Mouse (Mus musculus): ENCODE results near the gene Fbxl8.
A peak's percentile ranks its signal among the peaks of the same experiment; 100 is the strongest.
"Not testable (repeated sequence)": the region's sequence is repeated elsewhere in the genome, so short reads cannot be mapped to it uniquely, and the experiment has no call there.

Fbxl8 gene

GRCm38 (mm10) chr8:105264024-105264982, at the start of gene Fbxl8, which contains the start of gene Tradd:
TSS of gene Fbxl8 (plus strand) at chr8:105264648.
TSS of gene Tradd (minus strand) at chr8:105264609.
- DNase-seq (ENCODE audit: low read depth) = no peak

- DNase-seq (ENCODE audit: low read depth) = peak; percentile 61
Observed at GRCm38 (mm10) chr8:105217926-105218522, 46.4 kb upstream of the Fbxl8 start.

GRCm38 (mm10) chr8:105223850-105224249, 40.6 kb upstream of the Fbxl8 start:
- no peak for DNase-seq (ENCODE audit: low read depth)

GRCm38 (mm10) chr8:105224413-105225271, 39.8 kb upstream of the Fbxl8 start, which contains the start of gene D230025D16Rik:
TSS of gene D230025D16Rik (plus strand) at chr8:105225145.
- DNase-seq (ENCODE audit: low read depth) = peak; percentile 88

- DNase-seq (ENCODE audit: low read depth) = no peak
Observed at GRCm38 (mm10) chr8:105225272-105225593, 39.2 kb upstream of the Fbxl8 start.

- peak; percentile 31 for DNase-seq (ENCODE audit: low read depth)
Observed at GRCm38 (mm10) chr8:105225917-105226316, 38.5 kb upstream of the Fbxl8 start.

GRCm38 (mm10) chr8:105231503-105232320, 32.7 kb upstream of the Fbxl8 start:
- DNase-seq (ENCODE audit: low read depth) = no peak

DNA sequence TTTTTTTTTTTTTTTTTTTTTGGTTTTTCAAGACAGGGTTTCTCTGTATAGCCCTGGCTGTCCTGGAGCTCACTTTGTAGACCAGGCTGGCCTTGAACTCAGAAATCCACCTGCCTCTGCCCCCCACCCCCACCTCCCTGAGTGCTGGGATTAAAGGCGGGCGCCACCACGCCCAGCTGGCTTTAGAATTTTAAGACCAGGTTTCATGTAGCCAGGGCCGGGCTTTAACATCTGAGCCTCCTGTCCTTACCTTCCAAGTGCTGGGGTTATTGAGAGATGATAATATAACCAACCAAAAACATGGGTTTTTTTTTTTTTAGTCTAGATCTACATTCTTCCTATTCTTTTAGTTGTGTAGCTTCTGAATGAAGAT, 32.1 kb upstream of the Fbxl8 start:
- not testable (repeated sequence) for DNase-seq (ENCODE audit: low read depth)

- DNase-seq (ENCODE audit: low read depth) = no peak
Observed at GRCm38 (mm10) chr8:105233126-105233935, 31.1 kb upstream of the Fbxl8 start.

GRCm38 (mm10) chr8:105235206-105235605, 29.2 kb upstream of the Fbxl8 start:
- DNase-seq (ENCODE audit: low read depth) = no peak

GRCm38 (mm10) chr8:105237442-105238142, 26.9 kb upstream of the Fbxl8 start:
- DNase-seq (ENCODE audit: low read depth) = no peak

GRCm38 (mm10) chr8:105241016-105241415, 23.4 kb upstream of the Fbxl8 start:
- DNase-seq (ENCODE audit: low read depth) = no peak

- DNase-seq (ENCODE audit: low read depth) = no peak
Observed at GRCm38 (mm10) chr8:105251954-105252353, 12.5 kb upstream of the Fbxl8 start.

- DNase-seq (ENCODE audit: low read depth) = no peak
Observed at GRCm38 (mm10) chr8:105252680-105253537, 11.5 kb upstream of the Fbxl8 start.

GRCm38 (mm10) chr8:105253766-105254151, 10.7 kb upstream of the Fbxl8 start:
- DNase-seq (ENCODE audit: low read depth) = no peak

DNA sequence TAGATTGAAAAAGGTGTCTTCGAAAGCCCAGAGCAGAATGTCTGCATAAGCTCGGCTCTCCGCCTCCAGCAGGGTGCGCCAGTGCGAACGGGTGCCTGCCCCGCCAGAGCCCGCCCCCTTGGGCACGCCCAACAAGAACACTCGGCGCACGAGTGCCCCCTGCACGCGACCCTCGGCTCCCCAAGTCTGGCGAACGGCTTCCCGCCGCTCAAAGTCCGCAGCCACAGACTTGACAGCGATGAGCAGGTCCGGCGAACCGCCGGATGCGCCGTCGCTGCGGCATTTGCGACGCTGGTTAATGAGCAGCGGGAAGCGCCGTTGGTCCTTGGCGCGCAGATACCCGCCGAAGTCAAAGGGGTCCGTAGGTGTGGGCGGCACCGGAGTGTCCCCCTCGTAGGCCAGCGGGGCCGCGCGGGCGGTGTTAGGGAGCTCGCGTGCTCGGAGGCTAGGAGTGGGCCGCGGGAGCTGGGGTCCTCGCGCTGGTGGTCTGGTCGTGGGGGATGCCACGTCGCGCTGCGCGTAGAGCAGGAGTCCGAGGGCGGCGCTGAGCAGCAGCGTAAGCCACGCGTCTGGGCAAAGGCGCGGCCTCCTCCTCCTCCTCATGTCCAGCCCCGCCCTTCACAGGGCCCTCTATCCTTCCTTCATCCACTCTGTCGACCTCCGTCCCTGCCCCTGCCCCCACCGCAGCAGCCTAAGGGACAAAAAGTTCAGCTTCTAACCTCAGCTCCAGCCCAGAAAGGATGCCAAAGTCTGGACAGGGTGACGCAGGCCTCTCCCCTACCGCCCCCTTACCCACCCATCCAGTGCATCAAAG, 10.1 kb upstream of the Fbxl8 start:
- DNase-seq (ENCODE audit: low read depth) = peak; percentile 81

DNA sequence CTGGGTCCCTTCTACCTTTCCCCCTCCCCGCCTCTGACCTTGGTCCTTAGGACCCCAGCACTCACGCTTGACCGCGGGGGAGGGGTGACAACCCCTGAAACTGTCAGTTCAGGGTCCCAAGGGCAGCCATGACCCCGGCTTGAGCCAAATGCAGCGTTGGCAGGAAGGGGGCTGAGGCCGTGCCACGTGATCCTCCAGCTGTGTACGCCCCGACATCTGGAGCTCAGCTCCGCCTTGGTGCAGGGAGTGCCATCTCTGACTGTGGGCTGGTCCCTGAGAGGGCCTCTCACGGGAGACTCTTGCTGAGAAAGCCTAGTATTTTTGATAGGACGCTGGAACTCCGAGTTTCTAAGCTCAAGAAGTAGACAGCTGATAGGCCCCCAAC, 9.5 kb upstream of the Fbxl8 start, which contains the start of gene B3gnt9:
Gene B3gnt9, minus strand, starts transcription at position 188 of the 385 bp plus-strand sequence.
- peak; percentile 74 for DNase-seq (ENCODE audit: low read depth)

Measured in c-Kit-positive CD71-positive TER-119-negative erythroid progenitor cells, embryonic 14.5 days (primary cell).